In genomic region chr7:16668331-16668930, GRCm38 (mm10) we compare ENCODE assay signal across 21 mouse cellular contexts. TPM values are rescaled to one million over a fixed set of nuclear protein-coding genes. Genes with fewer than 3 reads are reported as not detected.
"Had no signal": no experiment of that assay in that cellular context is flagged by ENCODE, and none has a peak within 500 bp of the region (broad histone marks: within the 10 kb centered on the region; RNA-seq: fewer than 3 reads in every experiment).

No protein-coding gene starts in this region.

RNA-seq across cellular contexts. Expression of gene Ceacam15, which starts 7.1 kb away (rescaled TPM):
- total RNA-seq: layer of hippocampus, adult 8-10 months; layer of hippocampus, postnatal 10 days; layer of hippocampus, postnatal 36 days; left cerebral cortex, adult 2 months; left cerebral cortex, postnatal 10 days; left cerebral cortex, postnatal 36 days; liver, adult 2 months; megakaryocyte progenitor cell, adult 5-6 weeks had no signal
- polyA plus RNA-seq: kidney, embryonic 15.5 days; limb, embryonic 11.5 days; limb, embryonic 14.5 days; liver, adult 2 months; liver, embryonic 13.5 days; liver, embryonic 16.5 days; lung, adult 2 months; lung, embryonic 16.5 days; midbrain, embryonic 12.5 days; midbrain, embryonic 15.5 days; neural tube, embryonic 12.5 days; neural tube, embryonic 15.5 days; stomach, embryonic 14.5 days; stomach, postnatal 0 days had no signal

RNA-seq across cellular contexts. Expression of gene Ceacam9, which starts 53.3 kb away (rescaled TPM):
- total RNA-seq: layer of hippocampus, adult 8-10 months; layer of hippocampus, postnatal 10 days; layer of hippocampus, postnatal 36 days; left cerebral cortex, postnatal 10 days; liver, adult 2 months; megakaryocyte progenitor cell, adult 5-6 weeks had no signal
- polyA plus RNA-seq: kidney, embryonic 15.5 days; limb, embryonic 11.5 days; liver, adult 2 months; liver, embryonic 13.5 days; liver, embryonic 16.5 days; lung, adult 2 months; lung, embryonic 16.5 days; midbrain, embryonic 12.5 days; neural tube, embryonic 12.5 days; stomach, embryonic 14.5 days; stomach, postnatal 0 days had no signal
